Mouse (Mus musculus) MEL (cell line): ENCODE results near the gene Ceacam1.

Source experiments
- CHD1 ChIP-seq: IDR thresholded peaks from 2 replicates; pipeline ENCODE4 v1.6.1; 2012; ENCODE audit warnings: low read depth, mild to moderate bottlenecking, inconsistent platforms, low read length, improper control_type of control experiment
- CHD2 ChIP-seq: IDR thresholded peaks from 2 replicates; pipeline ENCODE4 v1.6.1; 2011; ENCODE audit warnings: low read length, improper control_type of control experiment
- CTCF ChIP-seq, 3 experiments: IDR thresholded peaks in 2 of 3; conservative IDR thresholded peaks in 1 of 3; 2 replicates each; pipeline ENCODE4 v1.5.1; 2011 to 2012; ENCODE audit warnings: low read length in 3 of 3, low read depth in 2 of 3, mild to moderate bottlenecking in 2 of 3, improper control_type of control experiment in 1 of 3, inconsistent platforms in 1 of 3, mixed read lengths in 1 of 3, moderate library complexity in 1 of 3; ENCODE audit not compliant: control insufficient read depth in 1 of 3, insufficient read depth in 1 of 3, poor library complexity in 1 of 3, severe bottlenecking in 1 of 3
- ELF1 ChIP-seq: IDR thresholded peaks from 2 replicates; pipeline ENCODE4 v1.6.1; 2014; ENCODE audit warnings: low read depth, mild to moderate bottlenecking, inconsistent platforms, low read length, improper control_type of control experiment, moderate library complexity
- GABPA ChIP-seq: IDR thresholded peaks from 2 replicates; pipeline ENCODE4 v1.6.1; 2012; ENCODE audit warnings: low read depth, mild to moderate bottlenecking, inconsistent platforms, low read length, improper control_type of control experiment, moderate library complexity
- KAT2A ChIP-seq: conservative IDR thresholded peaks from 2 replicates; pipeline ENCODE4 v1.6.1; 2012; ENCODE audit warnings: low read depth, low read length, improper control_type of control experiment, inconsistent platforms
- POLR2A ChIP-seq, 2 experiments: IDR thresholded peaks; 2 replicates each; pipeline ENCODE4 v1.6.1; 2011 to 2012; ENCODE audit warnings: low read length in 2 of 2, mild to moderate bottlenecking in 2 of 2, control low read depth in 1 of 2, improper control_type of control experiment in 1 of 2, low read depth in 1 of 2, moderate library complexity in 1 of 2; ENCODE audit not compliant: control insufficient read depth in 1 of 2, insufficient read depth in 1 of 2, poor library complexity in 1 of 2
- POLR2AphosphoS2 ChIP-seq: IDR thresholded peaks from 2 replicates; pipeline ENCODE4 v1.6.1; 2011; ENCODE audit warnings: low read length, improper control_type of control experiment
- TCF12 ChIP-seq: IDR thresholded peaks from 2 replicates; pipeline ENCODE4 v1.6.1; 2014; ENCODE audit warnings: low read depth, mild to moderate bottlenecking, inconsistent platforms, low read length, improper control_type of control experiment, moderate library complexity
- USF1 ChIP-seq: IDR thresholded peaks from 2 replicates; pipeline ENCODE4 v1.6.1; 2014; ENCODE audit warnings: low read depth, mild to moderate bottlenecking, inconsistent platforms, low read length, improper control_type of control experiment, moderate library complexity
- ZMIZ1 ChIP-seq: IDR thresholded peaks from 2 replicates; pipeline ENCODE4 v1.6.1; 2012; ENCODE audit warnings: low read depth, mild to moderate bottlenecking, inconsistent platforms, low read length, improper control_type of control experiment, moderate library complexity
- ZNF384 ChIP-seq: IDR thresholded peaks from 2 replicates; pipeline ENCODE4 v1.6.1; 2012; ENCODE audit warnings: low read depth, mild to moderate bottlenecking, inconsistent platforms, low read length, improper control_type of control experiment

- no peak for TF ChIP-seq ZNF384
- no peak for TF ChIP-seq POLR2AphosphoS2
- no peak for TF ChIP-seq CTCF (IDR thresholded peaks at IDR 0.05 in 2 of 3, conservative IDR thresholded peaks at IDR 0.05 in 1 of 3; ENCODE audit: control insufficient read depth in 1 of 3, insufficient read depth in 1 of 3, low read depth in 2 of 3, low read length in 3 of 3, poor library complexity in 1 of 3, severe bottlenecking in 1 of 3)
- TF ChIP-seq POLR2A (IDR thresholded peaks at IDR 0.05; ENCODE audit: control insufficient read depth in 1 of 2, insufficient read depth in 1 of 2, low read depth in 1 of 2, low read length in 2 of 2, poor library complexity in 1 of 2): no peak
- no peak for TF ChIP-seq USF1
- no peak for TF ChIP-seq ELF1
- no peak for TF ChIP-seq GABPA
- TF ChIP-seq CHD2: no peak
- no peak for TF ChIP-seq ZMIZ1
- no peak for TF ChIP-seq TCF12
- TF ChIP-seq KAT2A: no peak
- TF ChIP-seq CHD1: no peak
These were observed 49.1 kb downstream of the Ceacam1 start for GRCm38 (mm10) chr7:25428321-25428720.
